Comparison of ENCODE assay signal across 20 mouse cellular contexts in the genomic region with DNA sequence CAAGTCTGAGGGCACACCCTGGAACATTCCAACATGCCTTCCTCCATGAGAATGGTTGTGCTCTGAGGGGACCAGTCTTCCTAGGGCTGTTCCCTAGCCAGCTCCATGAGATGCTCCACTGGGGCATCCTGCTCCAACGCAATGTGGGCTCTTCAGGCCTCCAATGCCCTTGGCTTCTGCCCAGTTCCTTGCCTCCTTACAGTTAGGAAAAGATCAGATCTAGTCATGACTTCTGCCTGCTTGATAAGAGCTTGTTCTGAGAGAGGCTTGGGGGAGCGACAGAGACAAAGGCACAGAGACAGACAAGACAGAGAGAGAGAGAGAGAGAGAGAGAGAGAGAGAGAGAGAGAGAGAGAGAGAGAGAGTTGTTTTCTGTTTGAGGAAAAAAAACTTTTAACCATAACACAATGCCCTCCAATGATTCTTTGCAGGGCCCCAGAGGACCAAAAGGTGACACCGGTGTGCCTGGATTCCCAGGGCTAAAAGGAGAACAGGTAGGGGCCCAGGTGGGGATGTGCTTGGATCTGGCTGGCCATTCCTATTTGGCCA.
"Had no signal": no experiment of that assay in that cellular context is flagged by ENCODE, and none has a peak within 500 bp of the region (broad histone marks: within the 10 kb centered on the region; RNA-seq: fewer than 3 reads in every experiment).

No protein-coding gene starts in this region.

- H3K27ac ChIP-seq: liver, embryonic 14.5 days; midbrain, embryonic 10.5 days; midbrain, embryonic 12.5 days; neural tube, embryonic 13.5 days; neural tube, embryonic 15.5 days had no signal

- DNase-seq: lung, adult 18-20 months; lung, embryonic 14.5 days; lung, postnatal 10 days; lung, postnatal 4 days; midbrain, embryonic 14.5 days; retina, postnatal 1 day; right cerebral cortex, adult 18-20 months; right cerebral cortex, postnatal 25 days; right cerebral cortex, postnatal 4 days; spleen, adult 18-20 months; thymus, adult 18-20 months; thymus, postnatal 14 days had no signal

- H3K4me3 ChIP-seq: megakaryocyte, embryonic 14.5 days; midbrain, embryonic 10.5 days; midbrain, embryonic 12.5 days; myocyte; neural tube, embryonic 13.5 days; neural tube, embryonic 15.5 days had no signal

- ATAC-seq: midbrain, embryonic 16.5 days had no signal

- H3K27me3 ChIP-seq: midbrain, embryonic 12.5 days; neural tube, embryonic 13.5 days; neural tube, embryonic 15.5 days had no signal

- H3K36me3 ChIP-seq: midbrain, embryonic 10.5 days; midbrain, embryonic 12.5 days; neural tube, embryonic 13.5 days; neural tube, embryonic 15.5 days had no signal
